Mouse (Mus musculus) left cerebral cortex, postnatal 36 days (tissue): ENCODE results near the gene Rhbdd3. TPM values are rescaled to one million over a fixed set of nuclear protein-coding genes. Genes with fewer than 3 reads are reported as not detected.

Source experiments
- DNase-seq, 2 experiments: peaks; one replicate each; pipeline ENCODE4 v3.0.0; 2021 to 2022; ENCODE audit warnings: low spot score in 2 of 2, mixed read lengths in 1 of 2
- intact Hi-C: fragments of 180-260 bp; cut with DNase I; formaldehyde crosslinking; loops from one replicate; pipeline ENCODE4 v1.15.1; 2025
- total RNA-seq, 2 experiments: library from RNA; stranded (reverse); gene quantifications; 2 replicates each; pipeline ENCODE4 v1.2.3; 2021

Rhbdd3 gene
- total RNA-seq, 2 experiments from 2014 or later, result 22.2 to 26.2 TPM

GRCm38 (mm10) chr11:5154961-5155805 lies 56.5 kb downstream of the Rhbdd3 start:
- DNase-seq, result no peak
- intact Hi-C loops, result no loop called here

Other genes with a start within 250 kb of the Rhbdd3 start
- gene Nf2, start 249.4 kb upstream of the Rhbdd3 start, total RNA-seq, result 10 to 100 TPM; 73.3 to 75.0 TPM
- gene Nipsnap1, start 225.0 kb upstream of the Rhbdd3 start, total RNA-seq, result 10 to 100 TPM; 85.0 to 90.8 TPM
- gene Thoc5, start 203.6 kb upstream of the Rhbdd3 start, total RNA-seq, result 10 to 100 TPM; 35.7 to 45.4 TPM
- 10 to 100 TPM; 44.0 to 47.2 TPM for gene Nefh, start 150.9 kb upstream of the Rhbdd3 start, total RNA-seq
- gene Ap1b1, start 112.1 kb upstream of the Rhbdd3 start, total RNA-seq, result 100 to 1,000 TPM; 145 to 153 TPM
- 10 to 100 TPM; 72.2 to 77.6 TPM for gene Rasl10a, start 40.8 kb upstream of the Rhbdd3 start, total RNA-seq
- gene Gas2l1, start 33.6 kb upstream of the Rhbdd3 start, total RNA-seq, result 10 to 100 TPM; 82.7 to 98.5 TPM
- 100 to 1,000 TPM; 222 to 343 TPM for gene Ewsr1, start 340 bp downstream of the Rhbdd3 start, total RNA-seq
- 10 to 100 TPM in 1 of 2 experiments, 1 to 10 TPM in 1; 9.8 to 10.9 TPM for gene Emid1, start 53.3 kb downstream of the Rhbdd3 start, total RNA-seq
- gene Kremen1, start 162.6 kb downstream of the Rhbdd3 start, total RNA-seq, result 10 to 100 TPM; 13.7 to 15.8 TPM